Mouse (Mus musculus) frontal cortex, postnatal 10 days (tissue): ENCODE measurements around the gene Adal.
A peak's percentile ranks its signal among the peaks of the same experiment; 100 is the strongest.
"Not testable (repeated sequence)": the region's sequence is repeated elsewhere in the genome, so short reads cannot be mapped to it uniquely, and the experiment has no call there.

Experiments used
- DNase-seq, 2 experiments: peaks; one replicate each; pipeline ENCODE4 v3.0.0; 2022; ENCODE audit warnings: low spot score in 2 of 2, mixed read lengths in 1 of 2

Gene Adal

DNA sequence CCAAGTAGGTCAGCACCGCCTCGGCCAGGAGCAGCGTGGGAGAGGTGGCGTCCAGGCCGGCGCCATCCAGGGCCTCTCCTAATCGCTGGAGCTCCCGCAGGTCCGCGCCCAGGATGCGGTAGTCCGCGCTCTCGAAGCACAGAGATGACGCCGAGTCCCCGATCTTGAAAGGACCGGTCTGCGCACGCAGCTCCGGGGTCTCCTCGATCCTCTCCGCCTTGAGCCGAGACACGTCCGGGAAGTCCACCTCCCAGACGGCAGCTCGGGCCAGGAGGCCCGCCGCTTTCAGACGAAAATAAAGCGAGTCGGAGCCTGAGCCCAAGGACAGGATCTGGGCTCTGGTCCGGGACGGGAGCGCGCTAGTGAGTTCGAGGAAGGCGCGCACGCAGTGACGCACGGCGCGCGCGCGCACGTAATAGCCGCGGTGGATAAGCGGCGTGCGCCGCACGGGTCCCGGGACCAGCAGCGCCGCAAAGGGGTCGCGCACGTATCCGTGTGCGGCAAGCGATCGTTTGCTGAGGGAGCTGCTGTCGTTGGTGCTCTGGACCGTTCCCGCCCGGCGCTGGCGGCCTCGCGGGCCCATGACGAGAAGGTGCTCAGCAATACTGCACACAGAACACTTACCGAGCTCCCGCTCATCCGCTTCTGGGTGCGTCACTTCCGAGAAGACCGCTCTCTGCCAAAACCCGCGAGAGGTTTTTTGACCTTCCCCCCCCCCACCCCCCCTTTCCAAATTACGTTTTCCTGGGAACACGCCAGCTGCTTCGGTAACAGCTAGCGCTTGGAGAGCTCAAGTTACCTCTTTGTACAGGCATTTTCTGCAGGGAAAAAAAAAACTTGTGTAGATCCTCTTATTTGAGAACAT, at the start of gene Adal, which contains the start of gene Lcmt2:
Gene Adal, plus strand, starts transcription at position 411 of the 865 bp plus-strand sequence.
Gene Lcmt2, minus strand, starts transcription at position 636 of the 865 bp plus-strand sequence.
- peak; percentile 81 to 91 for DNase-seq

DNA sequence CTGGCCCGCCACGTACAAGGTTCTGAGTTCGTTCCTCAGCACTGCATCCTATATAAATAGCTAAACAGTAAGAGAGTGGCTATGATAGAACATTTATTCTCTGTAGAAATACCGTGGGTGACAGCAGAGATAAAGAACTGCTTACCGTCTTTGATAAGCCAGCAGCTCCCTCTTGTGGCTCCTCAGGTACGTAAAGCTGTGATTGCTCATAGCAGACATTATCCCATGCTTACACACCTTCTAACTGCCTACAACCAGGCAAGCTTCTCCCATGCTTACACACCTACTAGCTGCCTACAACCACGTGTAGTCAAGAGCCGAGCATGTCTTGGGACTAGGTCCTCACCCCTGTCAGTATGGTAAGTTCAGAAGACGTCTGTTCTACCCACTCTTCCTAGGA, 38.2 kb upstream of the Adal start:
- DNase-seq = peak; percentile 27 to 65

DNA sequence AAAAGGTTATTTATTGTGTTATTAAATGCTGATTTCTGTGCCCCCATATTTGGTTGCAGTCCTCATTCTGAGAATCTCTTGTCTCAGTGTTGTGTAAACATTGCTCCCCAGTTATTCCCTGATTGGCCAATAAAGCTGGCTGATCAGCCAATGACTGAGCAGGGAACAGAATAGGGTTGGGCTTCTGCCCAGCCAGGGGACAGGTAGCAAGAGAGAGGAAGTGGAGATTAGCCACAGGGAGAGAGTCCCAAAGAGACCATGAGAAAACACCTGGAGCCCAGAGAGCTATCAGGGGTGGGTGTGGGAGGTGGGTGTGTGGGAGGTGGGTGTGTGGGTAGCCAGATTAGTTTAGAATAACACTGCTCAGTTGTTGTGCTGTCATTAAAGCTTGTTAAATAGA, 34.3 kb upstream of the Adal start:
- DNase-seq = no peak

DNA sequence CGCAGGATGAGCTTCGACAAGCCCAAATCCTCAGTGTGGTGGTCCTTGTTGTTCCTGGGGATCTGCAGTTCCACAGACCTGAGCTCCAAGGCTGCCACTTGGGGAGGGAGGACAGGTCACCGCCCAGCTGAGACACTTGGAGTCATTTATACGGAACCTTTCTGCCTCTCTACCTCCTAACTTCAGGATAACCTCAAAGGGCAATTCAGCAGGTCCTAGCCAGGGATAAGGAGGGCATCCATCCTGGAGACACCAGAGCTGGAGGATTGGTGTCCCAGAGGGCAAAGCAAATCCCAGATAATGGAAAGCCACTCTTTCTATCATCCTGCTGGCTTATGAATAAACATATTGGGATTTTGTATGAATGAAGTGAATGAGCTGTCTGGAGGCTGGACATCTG, 30.5 kb upstream of the Adal start, which contains the start of gene Tgm7:
Gene Tgm7, minus strand, starts transcription at position 101 of the 400 bp plus-strand sequence.
- DNase-seq = no peak

DNA sequence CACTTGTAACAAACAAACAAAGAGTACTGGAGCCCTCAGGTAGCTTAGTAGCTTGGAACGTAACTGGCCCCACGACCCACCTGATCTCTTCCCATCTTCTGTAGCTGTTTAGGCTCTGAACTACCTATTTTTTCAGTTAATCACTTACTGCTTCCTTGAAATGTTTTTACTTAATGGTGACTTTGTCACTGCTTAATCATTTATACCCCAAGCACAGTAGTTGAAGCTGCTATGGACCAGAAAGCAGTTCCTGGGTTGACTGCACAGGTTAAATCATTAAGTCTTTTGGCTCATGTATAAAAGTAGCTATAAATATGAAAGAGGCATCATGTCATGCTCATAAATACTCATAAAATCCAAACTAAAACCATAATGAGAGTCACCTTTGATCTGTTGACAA, 24.8 kb upstream of the Adal start:
- no peak for DNase-seq

DNA sequence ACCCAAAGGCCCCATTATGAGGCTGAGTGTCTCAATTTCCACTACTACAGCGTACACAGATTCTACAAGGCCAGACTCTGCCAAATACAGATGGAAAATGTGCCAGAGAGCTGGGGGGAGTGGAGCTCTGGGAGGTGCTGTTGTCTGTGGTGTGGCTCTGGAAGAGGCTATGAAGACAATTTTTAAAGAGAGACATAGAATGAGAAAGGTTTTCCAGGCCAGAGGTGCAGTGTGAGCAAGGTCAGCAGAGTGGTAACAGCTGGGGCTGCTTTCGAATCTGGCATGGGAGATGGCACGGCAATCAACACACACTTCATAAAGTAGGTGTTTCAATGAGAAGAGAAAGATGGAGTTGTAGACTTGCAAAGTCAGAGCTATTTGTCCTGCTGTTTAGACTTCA, 21.0 kb upstream of the Adal start:
- no peak for DNase-seq

DNA sequence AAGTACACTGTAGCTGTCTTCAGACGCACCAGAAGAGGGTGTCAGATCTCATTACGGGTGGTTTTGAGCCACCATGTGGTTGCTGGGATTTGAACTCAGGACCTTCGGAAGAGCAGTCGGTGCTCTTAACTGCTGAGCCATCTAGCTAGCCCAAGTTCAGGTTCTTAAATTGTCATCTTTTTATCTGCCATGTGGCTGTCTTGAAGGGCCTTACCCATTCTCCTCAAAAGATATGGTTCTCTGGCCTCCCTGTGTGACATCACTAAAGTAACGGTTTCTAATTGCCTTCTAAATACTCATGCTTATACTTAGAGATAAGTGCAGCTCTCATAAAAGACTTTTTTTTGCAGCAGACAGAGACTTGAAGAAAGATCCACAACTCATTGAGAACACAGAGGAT, 13.9 kb upstream of the Adal start:
- not testable (repeated sequence) for DNase-seq

DNA sequence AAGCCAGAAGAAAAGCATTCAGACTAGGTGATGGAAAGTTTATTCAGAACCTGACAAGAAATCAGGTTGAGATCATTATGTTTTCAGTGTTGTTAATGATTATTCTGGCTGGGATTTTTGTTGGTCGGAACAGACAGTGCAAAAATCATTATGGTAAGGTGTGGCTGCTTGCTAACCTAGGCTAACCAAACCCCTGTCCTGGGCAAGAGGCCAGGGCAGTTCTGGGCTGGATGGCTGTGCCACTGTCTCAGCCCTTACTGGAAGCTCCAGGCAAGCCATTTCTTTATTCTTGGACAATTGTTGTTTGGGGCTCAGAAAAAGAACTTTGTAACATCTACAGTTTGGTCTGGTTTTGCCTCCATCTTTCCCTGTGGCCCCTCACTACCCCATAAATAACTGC, 12.7 kb upstream of the Adal start:
- DNase-seq = no peak

DNA sequence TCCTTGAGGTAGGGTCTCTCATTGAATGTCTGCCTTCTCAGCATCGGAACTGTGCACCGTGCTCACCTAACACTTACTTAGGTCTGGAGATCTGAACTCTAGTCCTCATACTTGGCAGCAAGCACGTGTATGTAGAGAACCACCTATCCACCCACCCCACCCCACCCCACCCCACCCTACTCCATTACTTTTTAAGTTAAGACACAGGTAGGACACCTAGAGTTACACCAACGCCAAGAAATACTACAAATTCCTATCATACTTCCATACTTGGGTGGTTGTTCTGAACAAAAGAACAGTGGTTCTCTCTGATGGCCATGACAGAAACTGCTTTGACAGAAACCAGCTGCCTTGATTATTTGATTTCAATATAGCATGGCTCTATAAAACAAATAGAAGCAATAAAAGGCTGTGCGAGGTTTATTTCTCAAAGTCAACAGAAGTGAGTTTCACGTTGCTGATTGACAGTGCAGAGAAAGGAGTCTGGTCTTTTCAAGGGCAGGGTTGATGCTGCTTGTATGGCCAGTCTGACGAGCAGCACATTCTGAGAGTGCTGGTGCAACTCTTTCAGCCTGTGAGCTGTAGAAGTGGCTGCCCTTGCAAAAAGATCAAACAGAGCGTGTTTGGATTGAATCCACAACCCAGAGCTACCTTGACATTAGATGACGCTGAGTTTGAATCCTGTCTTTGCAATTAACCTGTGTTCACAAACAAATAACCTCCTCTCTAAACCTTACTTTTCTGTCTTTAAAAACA, 11.2 kb upstream of the Adal start:
- DNase-seq = no peak

DNA sequence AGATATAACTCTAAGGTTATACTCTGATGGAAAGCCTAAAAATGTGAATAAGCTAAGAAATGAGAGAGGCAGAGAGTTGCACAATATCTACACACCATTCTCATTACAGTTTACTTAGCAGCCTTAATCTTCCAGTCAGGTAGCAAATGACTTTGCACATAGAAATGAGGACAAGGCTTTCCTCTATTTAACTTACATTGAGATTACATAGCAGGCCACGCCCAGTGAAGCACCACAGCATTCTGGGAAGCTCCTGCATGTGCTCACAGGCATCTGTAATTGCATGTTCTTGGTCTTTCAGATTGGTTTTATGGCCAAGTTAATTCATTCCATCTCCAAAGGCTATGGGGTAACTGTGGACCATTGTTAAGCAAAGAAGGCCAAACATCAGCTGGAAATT, 7.4 kb upstream of the Adal start:
- no peak for DNase-seq

DNA sequence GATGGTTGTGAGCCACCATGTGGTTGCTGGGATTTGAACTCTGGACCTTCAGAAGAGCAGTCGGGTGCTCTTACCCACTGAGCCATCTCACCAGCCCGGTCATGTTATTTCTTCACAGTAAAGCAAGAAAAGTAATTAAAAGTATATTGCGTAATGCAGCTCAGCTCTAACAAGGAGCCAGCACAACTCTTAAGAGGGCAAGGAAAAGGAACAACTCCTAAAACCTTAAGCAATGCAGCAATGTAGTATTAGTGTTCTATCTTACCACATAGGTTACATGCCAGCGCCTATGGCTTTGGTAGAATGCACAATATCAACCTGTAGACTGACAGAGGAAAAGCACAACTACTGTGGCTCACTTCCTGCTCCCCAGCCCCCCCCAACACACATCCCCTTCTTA, 2.9 kb upstream of the Adal start:
- no peak for DNase-seq

DNA sequence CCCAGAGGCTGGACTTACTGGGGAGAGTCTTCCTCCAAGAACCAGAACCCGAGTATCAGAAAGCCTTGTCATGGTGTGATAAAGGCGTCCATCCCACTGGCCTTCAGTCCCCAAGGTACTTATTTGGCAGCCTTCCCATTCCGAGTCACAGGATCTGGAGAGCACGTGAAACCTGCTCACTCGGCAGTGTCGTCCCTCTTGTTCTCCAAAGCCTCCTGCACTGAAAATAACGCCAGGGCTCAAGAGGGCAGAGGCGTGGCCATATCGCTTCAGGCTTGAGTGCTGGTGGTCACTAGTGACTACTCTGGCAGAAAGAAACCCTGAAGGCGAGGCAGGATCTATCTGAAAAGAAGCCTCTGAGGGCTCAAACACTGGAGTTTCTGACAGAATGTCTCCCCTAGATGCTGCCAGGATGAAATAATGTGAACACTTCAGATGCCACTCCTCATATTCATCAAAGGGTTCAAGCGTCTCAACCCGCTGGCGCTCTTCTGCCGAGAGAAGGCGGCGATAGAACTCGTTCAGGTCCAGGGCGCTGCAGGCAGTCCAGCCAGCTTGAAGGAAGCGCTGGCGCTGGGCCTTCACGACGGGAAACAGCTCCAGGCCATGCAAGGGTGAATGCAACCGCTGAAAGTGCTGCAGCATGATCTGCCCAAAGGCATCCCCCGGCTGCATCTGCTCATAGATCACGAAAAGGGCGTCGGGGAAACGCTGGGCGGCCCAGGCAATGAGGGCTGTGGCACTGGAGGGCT, 786 bp upstream of the Adal start:
- peak; percentile 11 to 15 for DNase-seq

DNA sequence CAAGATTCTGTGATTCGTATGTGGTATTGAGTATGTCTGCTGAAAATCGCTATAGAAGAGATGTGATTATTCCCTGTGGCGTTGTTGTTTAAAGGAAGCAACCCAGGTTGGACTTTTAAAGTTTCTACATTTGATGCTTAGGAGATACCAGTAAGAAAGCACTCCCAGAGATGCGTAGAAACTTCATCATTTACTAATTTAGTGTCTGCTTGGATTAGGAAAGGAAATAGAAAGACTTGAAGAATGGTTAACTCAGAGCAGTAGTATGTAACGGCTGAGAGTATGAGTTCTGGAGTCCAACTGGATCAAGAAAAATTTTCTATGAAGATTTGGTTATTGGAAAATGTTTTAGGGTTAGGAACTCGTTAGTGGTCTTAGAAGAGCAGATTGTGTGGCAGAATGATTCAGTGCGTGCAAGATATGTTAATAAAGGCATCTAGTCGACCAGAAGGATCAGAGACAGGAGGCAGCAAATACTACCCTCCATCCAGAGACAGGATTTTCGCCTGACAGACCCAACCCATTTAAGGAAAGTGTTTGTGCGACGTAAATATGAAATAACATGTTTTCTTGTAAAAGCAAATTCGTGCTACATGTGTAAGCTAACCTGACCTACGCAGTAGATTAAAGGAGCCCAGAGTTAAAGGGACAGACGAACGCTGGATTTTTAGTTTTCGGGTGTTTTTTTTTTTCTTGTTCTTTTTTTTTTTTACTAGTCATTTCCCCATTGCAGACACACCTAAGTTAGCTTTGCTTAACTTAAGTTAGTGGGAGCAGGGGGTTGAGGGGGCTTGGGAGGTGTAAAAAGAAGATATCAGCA, 1.2 kb downstream of the Adal start:
- no peak for DNase-seq

DNA sequence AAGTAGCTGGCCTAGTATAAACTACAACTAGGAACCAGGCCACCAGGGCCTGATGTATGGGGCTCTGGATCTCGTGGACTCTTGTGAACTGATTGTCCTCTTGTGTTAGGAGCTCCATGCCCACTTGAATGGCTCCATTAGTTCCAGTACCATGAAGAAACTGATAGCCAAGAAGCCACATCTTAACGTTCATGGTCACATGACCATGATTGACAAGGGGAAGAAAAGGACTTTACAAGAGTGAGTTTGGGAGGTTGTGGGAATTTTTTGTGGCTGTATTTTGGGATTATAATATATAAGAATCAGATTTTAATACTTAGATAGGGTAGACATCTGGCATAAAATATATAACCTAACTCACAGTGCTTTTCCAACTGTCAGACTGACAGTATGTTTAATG, 2.2 kb downstream of the Adal start:
- no peak for DNase-seq

DNA sequence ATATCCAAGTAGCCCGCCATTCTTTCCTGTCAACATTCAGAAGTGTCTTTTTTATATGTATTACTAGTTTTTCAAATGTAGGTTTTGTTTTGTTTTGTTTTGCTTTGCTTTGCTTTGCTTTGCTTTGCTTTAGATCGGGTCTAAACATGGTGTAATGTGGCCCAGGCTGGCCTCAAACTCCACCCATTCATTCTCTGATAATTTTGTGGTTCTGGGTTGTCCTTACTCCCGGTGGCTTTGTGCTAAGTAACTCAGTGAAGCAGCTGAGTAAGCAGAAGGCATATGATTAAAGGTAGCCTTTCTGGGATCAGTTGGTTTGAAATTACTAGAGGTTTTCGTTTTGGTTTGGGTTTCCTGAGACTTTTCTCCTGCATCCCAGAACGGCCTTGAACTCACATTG, 9.5 kb downstream of the Adal start:
- no peak for DNase-seq

DNA sequence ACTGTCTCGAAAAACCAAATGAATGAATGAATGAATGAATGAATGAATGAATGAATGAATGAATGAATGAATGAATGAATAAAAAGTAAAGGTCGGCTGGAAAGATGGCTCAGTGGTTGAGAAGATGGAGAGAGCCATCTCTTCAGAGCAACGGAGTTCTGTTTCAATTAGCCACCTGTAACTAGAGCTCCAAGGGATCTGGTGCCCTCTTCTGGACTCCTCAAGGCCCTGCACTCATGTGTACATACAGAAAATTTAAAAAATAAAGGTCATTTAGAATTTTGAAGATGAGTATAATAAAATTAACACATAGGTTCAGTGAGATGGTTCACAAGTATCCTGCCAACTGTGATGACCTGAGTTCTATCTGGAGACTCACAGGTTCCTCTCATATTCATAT, 12.9 kb downstream of the Adal start:
- DNase-seq = no peak

DNA sequence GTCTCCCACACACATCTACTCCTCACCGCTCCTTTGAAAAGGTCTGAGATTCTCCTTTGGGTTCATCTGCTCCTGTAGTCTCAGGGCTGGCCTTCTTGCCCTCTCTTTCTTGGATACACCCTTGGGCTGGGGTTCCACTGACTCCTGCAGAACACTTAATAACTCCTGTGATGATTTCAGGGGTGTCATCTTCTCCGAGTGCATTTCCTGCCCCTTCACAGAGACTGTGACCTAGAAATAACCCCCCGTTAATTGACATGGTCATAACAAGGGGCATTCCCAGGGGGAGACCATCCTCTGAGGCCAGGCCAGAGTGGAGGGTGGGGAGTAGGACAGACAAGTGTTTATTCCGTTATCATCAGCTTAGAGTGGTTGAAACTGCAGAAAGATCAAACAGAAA, 28.9 kb downstream of the Adal start:
- no peak for DNase-seq

DNA sequence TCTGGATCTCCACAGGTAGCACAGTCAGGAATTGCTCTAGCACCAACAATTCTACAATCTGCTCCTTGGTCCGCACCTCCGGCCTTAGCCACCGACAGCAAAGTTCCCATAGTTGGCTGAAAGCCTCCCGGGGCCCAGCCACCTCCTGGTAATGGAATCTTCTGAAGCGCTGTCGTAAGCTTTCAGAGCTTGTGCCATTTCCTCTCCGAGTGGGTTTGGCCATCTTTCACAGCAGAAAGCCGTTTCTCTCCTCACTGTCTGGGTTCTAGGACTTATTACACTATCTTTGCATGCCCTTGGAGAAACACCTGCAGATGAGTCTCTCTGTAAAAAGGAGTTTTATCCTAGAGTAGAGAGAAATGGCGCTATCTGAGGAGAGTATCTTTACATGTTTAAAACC, 29.7 kb downstream of the Adal start:
- DNase-seq = no peak

DNA sequence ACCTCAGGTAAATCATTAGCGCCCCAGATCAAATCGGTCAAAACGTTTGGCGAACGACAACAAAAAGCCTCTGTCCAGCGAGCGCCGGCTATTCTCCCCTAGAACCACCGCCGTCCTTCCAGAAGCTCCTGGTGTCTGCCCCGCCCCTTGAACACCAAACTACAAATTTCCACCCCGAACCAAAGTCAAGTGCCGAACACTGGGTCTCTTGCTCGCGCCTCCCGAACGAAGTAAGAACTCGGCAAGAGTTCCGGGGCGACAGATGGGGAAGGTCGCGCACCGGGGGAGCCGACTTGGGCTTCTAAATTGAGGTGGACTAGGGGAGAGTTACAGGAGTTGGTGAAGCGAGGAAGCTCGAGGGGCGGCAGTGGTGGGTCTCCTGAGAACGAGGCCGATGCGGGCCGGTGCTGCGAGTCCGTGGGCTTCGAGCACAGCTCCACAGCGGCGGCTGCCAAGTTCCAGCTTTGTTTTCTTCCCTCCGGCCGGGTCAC, 30.3 kb downstream of the Adal start, which contains the start of gene Tubgcp4:
Gene Tubgcp4, plus strand, starts transcription at position 174 of the 491 bp plus-strand sequence.
- DNase-seq = no peak

DNA sequence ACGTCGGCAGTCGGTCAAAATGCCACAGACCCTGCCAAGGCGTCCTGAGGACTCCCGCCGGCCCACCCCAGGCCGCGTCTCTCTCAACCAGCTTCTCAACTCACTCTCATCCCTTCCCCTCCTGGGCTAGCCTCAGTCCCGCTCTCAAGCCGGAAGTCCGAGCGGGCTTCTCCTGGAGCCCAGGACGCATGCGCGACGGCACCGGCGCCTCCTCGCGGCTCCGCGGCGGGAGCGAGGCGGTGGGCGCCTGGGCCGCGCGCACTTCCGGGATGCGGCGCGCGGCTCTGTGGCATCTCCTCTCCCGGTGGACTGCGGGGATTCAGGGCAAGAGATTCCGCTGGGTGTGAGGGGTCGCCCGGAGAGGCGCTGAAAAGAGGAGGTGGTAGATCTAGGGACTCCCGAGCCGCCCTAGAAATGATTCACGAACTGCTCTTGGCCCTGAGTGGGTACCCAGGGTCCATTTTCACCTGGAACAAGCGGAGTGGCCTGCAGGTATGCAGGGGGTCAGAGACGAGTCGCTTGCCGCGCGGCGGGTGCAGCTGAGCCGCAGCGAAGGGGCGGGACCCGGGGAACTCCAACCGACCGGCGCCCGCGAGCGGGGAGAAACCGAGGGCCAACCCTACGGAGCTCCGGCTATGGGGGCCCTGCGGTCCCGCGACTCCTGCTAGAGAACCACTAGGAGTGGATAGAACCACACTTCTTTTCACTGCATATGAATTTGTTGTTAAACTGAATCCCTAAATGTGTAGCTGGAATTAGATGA, 30.9 kb downstream of the Adal start, which contains the start of gene Zscan29:
Gene Zscan29, minus strand, starts transcription at position 146 of the 763 bp plus-strand sequence.
- DNase-seq = peak; percentile 70 to 84
